Mouse (Mus musculus): ENCODE measurements around the gene Sobp. TPM values are rescaled to one million over a fixed set of nuclear protein-coding genes. Genes with fewer than 3 reads are reported as not detected.

The Sobp gene
- polyA plus RNA-seq, 1 experiment from 2014 or later = 0.22 TPM

DNA sequence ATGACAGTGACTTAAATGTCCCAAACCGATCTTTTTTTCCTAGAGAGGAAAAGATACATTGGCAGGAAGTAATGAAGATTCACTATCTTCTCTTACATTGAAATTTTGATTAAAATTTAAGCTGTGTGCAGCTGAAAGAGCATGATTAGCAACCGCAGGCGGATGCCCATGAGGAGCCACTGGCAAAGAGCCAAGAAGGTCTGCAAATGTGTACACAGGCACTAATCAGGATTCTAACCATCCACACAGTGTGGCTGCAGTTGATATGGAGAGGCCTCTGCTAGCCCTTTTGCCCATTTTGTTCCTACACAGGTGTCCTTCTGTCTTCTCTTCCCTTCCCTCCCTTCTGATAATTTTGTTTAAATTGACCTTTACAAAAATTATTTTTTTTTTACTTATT, 84.3 kb downstream of the Sobp start:
- DNase-seq (ENCODE audit: low spot score) = no peak

DNA sequence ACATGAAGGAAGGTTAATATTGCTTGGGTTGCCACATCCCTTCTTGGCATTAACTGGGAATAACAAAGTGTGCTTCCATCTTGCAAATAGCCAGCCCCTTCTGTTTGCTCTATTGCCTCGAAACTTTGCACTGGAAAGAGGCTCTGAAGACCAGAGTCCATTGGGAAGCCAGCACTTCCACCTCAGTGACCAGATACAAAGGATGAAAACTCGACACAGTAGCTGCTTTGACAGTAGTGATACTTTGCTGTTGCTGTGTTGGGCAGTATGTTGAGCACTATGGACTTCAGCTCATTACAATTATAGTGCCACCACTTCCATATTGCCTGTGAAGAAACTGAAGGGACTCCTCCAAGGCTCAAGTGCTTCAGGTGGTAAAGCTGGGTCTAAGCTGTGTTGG, 86.9 kb downstream of the Sobp start:
- no peak for DNase-seq (ENCODE audit: low spot score)

DNA sequence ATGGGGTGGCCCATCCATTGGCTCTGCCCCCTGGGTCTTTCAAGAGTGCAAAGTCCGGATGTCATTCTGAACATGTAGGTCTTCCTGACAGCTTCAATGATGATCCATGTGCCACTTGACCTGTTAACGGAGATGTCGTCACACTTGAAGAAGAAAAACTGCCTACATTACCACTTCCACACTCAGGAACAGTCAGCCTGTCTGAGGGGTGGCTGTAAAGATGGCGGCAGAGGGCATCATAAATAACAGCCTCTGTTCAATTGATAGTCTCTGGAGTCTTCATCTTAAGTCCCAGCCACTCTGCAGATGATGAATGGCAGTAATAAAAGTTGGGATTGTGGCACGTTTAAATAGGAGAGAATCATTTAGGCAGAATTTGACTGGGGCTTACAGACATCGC, 87.4 kb downstream of the Sobp start:
- DNase-seq (ENCODE audit: low spot score) = no peak

DNA sequence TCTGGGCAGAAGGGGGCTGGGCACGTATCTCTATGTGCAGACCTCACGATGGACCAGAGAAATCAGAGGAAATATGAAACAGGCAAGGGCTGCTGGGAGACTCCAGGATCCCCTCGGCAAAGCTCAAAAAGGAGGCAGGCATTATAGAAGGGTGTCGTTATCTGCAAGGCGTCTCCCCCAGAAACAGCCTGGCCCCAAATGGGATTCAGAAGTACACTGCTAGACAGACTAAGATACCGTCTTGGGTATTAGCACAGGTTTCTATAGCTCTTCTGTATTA, 90.3 kb downstream of the Sobp start:
- DNase-seq (ENCODE audit: low spot score) = no peak

DNA sequence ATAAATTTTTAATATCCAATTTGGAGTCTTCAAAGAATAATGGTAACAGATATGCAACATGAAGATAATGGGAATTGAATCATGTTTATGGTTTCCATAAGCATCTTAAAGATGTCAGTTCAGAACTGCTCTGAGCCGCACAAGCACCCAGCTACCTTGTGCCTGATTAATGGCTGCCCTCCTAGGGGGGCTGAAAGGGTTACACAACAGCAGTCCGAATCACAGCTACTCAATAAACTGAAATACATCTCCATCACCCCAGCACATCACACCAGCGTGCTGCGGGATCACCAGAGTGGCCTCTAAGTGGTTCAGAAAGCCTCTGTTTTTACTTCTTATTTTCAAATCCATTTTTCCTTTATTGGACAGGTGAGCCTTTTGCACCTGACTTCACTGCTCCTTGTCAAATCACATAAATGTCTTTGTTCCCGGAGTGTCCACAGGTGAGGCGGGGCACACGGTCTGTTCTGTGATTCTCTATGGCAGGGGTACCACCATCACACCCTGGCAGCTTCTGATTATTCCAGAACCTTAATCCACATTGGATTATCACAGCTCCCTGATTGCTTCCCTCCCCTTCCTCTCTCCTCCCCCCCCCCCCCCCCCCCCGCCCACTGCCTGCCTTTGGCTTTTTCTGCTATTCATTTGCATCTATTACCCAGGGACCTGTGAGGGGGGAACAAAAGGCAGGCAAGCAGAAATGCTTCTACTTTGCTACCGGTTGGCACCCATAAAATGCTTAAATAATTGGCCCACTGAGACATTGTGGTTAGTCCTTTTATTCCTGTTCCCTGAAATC, 90.8 kb downstream of the Sobp start:
- no peak for DNase-seq (ENCODE audit: low spot score)

DNA sequence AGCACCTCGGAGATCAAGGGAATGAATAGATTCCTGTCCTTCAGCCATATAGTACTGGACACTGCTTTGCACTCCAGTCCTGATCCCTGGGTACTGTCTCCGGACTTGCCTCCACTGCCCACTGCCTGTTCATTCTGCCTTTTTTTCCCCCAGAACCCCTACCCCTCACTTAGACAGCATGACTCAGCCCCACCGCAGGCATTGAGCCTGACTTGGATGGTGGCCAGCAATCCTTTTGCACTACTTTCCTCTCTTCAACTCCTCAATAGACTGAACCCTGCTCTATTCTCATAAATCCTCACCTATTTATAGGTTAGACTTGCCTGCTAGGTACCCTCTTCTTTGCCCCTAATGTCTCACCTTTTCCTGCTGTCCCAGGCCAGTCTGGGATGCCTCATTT, 93.0 kb downstream of the Sobp start:
- no peak for DNase-seq (ENCODE audit: low spot score)

DNA sequence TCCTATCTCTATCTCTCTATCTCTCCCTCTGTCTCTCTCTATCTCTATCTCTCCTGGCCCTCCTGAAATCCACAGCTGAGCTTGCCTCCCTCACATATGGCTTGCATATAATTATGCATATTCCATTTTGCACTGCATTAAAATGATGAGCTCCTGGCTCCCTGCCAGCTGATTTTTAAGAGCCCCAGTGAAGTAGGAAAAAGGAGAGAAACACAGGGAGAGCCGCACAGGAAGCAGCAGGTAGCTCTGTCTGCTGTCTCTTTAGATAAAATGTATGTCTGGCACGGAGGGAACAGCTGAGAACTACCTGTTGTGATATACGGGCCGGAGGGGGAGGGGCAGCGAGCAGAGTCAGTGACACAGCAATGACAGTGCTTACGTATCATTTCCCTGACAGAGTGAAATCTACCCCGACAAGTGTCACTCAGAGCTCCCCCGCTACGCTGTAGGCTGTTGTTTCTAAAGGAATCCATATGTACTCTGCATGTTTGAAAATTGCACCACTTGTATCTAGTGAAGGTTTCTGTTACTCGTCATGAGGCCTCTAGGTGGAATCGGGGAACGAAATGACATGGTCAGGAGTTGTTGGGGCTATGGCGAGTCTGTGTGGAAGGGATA, 98.7 kb downstream of the Sobp start:
- no peak for DNase-seq (ENCODE audit: low spot score)

DNA sequence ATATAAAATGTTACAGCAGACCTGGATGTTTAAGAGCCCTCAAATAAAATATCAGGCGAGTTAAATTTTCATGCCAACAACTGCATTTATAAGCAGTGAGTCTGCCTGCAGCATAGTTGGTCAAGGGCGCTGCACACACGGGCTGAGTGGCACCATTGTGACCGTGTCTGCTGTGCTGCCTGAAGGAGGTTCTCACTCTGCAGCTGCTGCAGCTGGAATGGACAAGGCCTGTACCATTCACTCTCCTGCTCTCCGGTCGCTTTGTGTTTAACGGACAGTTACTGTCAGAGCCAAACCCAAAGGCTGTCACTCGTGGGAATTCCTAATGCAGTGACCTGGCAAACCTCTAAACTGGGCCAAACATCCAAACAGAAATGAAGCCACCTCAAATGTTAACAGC, 101.0 kb downstream of the Sobp start:
- DNase-seq (ENCODE audit: low spot score) = no peak

DNA sequence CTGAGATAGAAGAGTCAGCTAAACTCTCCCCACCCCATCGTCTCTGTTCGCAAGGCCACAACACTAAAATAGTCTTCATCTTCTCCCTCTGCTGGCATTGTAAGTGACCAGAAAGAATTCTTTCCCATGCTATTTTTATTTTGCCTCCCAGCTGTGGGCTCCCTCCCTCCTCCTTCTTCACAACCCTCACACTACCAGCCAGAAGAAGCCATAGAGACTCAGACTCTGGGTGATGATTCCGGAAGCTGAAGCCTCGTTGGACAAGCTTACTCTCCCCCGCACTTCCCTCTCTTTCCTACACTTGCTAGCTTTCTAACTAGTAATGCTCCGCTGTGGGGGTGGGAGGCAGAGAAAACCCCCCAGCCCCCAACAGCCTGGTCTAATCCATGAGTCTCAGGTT, 103.4 kb downstream of the Sobp start:
- DNase-seq (ENCODE audit: low spot score) = no peak

DNA sequence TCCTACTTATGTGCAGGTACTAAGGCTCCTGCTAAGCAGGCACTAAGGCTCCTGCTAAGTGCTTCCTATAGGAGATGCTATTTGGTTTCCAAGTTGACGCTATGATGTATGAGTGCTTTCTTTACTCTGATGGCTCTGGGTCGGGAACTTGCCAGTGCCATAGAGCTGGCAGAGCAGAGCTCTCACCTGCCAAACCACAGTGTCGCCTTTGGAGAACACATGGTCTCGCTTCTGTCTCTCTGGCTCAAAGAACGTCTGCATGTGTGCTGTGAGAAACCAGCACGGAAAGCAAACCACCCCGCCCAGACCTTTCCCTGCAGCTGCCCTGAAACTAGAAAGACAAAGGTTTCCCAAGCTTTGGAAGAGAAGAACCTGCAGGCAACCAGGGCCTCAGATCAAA, 109.0 kb downstream of the Sobp start:
- DNase-seq (ENCODE audit: low spot score) = no peak

DNA sequence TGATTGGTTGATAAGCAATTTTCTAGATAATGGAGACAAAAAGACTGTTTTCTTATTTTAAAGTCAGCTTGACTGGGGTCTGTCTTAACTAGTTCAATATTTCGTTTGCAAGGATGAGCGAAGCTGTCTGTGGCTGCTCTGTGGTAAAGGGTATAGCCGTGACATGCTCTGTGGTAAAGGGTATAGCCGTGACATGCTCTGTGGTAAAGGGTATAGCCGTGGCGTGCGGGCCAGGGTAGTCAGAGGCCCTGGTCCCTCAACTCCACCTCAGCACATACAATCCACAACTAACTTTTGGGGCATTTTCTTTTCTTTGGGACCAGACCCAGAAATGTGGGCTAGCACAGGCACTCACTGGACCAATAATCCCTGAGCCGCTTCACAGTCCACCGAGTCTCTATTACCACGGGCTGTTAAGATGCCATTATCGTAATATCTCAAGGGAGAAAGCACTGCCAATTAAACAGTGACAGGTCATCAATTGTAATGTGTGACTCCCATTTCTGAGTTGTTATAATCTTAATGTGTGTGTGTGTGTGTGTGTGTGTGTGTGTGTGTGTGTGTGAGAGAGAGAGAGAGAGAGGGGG, 112.7 kb downstream of the Sobp start:
- DNase-seq (ENCODE audit: low spot score) = no peak

DNA sequence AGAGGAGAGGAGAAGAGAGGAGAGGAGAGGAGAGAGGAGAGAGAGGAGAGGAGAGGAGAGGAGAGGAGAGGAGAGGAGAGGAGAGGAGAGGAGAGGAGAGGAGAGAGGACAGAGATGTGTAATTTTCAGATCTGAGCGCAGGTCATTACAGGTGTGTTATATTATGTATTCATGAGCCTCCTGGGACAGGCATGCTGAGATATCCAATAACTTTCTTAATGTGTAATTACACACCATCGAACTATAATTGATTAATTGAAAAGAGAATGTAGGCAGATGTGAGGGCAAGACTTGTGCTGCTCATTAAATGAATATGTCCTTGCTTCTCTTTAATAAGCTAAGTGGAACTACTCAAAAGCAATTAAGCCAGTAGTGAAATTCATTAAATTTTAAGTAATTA, 118.9 kb downstream of the Sobp start:
- DNase-seq (ENCODE audit: low spot score) = no peak

DNA sequence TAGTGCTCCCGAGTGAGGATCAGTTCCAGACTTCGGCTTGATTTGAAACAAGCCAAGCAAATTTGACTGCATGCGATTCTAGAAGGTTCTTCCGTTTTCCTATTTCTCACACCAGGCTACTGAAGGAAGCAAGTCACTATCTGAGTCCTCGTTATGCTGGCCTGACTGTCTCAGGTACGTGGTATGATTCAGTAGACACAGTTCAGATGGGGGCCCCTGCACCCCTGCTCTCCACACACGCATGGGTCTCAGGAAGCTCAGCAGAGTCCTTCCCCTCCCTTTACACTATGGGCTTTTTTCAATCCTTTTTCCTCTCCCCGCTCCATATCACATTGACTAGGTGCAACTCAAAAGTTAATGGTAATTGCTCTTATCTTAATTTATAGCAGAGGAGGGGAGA, 119.6 kb downstream of the Sobp start:
- no peak for DNase-seq (ENCODE audit: low spot score)

DNA sequence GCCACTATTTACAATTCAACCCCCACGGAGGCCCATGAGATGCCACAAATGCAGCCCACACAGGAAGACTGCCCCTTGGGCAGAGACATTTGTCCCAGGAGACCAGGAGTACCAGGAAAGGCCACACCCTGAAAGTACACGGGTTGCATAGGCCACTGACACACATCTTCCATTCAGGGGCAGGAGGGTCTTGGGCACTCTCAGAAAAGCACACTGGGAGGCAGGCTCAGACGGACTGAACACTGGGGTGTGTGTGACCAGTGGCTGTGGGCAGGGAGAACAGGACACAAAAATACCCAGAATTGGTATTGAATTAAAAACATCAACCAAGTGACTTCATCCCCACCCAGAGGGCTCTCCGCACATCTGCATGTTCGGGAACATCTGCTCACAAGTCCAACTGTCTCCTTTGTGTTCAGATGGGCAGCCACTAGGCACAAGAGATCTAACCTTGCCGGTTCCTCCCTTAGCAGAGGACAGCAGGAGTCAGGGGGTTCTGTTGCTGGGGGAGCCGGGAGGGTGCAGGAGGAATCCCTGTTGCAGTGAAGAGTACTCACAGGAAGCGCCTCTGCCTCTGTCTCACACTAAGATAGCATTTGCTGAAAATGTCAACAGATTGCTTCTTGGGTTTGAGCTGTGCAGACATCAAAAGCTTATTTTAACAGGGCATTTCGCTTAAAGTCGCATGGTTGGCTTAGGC, 120.3 kb downstream of the Sobp start:
- no peak for DNase-seq (ENCODE audit: low spot score)

DNA sequence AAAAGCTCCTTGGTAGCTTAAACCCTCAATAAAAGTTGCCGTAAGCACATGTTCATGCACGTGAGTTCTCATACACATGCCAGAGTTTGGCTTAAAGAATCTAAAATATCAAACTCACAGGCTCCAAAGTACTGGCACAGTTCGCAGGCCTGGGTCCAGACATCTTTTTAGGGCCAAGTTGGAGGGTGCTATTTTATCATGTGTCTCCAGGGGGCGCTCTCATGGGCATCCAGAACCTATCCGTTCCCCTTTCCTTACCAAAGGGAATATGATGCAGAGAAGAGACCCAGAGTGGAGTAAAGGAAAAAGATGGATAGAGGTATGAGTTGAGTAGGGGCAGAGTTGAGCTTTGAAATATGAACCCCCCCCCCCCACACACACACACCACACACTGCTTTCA, 121.9 kb downstream of the Sobp start:
- no peak for DNase-seq (ENCODE audit: low spot score)

DNA sequence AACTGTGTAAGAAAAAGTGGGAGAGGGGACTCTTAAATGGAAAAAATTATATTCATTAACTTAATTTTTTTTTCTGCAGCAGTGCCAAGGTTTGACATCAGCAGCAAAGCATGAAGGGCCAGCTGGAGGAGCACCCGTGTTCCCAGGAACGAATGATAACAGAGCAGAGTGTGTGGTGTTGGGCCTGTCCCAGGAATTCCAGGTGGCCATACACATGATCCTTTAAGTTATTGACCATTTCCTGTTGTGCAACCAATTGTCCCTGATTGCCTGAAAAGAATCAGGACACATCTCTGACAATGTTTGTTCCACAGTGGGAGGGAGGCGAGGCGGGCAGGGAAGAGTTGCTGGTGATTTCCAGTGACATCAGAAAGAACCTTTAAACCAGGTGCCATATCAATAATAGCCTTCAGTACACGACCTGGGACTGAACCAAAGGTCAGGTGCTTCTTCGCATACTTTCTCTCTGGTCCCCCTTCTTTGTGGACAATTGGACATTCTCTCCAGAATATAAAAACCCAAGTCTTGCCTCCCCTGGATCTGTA, 126.5 kb downstream of the Sobp start:
- no peak for DNase-seq (ENCODE audit: low spot score)

DNA sequence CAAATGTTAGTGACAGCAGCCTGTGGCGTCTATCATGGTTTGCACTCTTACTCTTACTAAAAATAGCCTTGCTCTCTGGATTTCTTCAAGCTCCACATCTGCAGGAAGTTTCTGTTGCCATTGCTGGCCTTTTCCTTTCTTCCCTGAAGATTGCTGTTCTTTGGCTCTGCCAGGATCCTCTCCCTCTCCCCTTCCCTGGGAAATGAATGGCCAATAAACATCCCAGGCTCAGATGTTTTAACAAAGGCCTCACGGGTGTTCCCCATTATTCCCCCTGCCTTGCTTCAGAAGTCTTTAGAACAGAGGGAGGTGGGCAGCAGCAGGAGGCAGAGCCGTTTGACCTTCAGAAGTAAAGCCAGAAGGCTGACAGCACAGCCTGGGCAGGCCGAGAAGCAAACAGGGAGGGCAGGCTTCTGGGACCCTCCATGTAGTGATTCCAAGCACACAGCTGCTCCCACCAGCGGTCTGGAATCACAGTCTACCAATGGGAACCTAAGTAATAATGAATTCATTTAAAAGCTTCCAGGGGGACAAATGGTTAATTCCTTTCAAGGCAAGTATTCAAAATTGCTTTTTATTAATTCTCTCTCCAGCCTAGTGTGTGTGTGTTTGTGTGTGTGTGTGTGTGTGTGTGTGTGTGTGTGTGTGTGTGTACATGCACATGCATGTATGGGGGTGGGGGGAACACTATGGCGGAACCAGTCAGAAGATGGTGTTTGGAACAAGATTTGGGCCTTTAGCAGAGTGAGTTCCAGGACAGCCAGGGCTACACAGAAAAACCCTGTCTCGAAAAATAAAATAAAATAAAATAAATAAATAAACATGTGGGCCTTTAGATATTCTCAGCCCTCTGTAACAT, 130.8 kb downstream of the Sobp start:
- DNase-seq (ENCODE audit: low spot score) = no peak

DNA sequence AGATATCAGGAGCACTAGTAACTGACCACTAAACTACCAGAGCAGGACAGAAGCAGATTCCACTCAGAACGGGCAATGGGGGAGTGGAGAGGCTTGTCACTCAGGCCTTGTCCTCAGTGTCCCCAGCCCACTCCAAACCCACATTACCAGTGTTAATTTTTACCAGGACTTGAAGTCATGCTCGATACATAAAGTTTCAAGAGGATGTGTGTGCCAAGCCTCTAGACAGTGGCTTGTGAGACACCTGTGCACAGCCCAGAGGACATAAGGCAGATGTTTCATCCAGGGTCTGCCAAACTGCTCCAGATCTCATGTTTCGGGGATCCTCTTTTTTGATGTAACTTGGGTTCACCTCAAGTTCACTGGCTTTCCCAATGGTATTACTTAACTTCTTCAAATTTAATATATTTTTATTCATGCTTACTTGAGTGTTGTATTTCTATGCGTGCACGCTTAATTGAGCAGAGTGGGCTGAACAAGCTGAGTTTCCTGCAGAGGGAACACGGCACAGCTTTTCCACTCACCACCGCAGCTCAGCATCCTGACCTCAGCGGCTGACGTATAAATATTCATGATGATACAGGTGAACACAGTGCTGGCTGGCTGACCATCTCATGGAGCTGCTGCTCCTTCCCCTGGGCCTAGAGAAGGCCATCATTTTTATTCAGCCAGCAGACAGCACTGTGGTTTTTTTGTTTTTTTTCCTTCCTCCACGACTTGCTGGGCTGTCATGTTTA, 131.6 kb downstream of the Sobp start:
- DNase-seq (ENCODE audit: low spot score) = no peak

DNA sequence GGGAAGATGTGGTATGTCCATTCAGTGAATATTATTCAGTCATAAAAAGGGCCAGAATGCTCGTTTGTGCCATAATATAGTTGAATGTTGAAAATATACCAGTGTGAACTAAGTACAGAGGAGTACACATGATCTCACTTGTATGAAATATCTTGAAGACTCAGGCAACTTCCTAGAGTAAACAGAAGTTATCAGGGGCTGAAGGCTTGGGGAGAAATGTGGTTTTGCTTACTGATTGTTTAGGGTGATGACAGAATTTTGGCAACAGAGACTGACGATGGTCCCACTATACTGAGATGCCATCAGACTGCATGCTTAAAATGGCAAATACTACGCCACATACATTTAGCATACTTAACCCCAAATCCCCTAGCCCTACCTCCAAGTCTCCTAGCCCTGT, 132.5 kb downstream of the Sobp start:
- no peak for DNase-seq (ENCODE audit: low spot score)

DNA sequence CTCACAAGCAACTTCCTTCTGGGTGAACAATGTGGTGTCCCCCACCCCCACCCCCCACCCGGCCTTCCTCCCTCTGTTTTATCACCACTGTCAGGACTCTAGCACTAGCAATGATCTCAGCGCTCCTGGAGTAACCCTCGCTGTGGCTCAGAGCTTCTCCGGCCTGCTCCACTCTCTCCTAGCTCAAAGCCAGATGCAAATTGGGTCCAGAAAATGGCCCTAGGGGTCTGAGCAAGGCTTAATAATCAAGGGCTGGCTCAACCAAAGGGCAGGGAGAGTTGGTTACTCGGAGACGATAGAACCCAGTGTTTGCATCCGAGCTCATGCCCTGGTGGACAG, 136.9 kb downstream of the Sobp start:
- DNase-seq (ENCODE audit: low spot score) = no peak
